Mouse (Mus musculus) neural tube, embryonic 10.5 days (tissue): ENCODE results near the gene Slamf7.
"Not testable (repeated sequence)": the region's sequence is repeated elsewhere in the genome, so short reads cannot be mapped to it uniquely, and the experiment has no call there.

Source experiments
- DNase-seq: peaks from one replicate; pipeline ENCODE4 v3.0.0-alpha.2; 2017; ENCODE audit warnings: low spot score; ENCODE audit errors: extremely low spot score

Gene Slamf7

DNA sequence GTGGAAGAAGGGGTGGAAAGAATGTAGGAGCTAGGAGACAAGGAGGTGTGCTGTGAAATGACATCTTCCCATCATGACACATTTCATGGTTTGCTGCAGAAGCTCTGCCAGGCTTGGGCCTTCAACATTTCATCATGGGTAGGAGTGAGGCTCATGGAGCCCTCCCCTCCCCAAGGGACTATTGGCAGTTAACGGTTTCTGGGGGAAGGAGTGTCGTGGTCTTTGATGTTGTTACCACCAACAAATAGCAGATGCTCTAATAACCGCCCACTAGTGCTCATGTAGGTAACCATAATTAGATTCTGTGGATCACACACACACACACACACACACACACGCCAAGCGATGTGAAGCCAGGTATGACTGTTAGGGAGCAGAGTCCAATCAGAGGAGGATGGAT, at the start of gene Slamf7:
Slamf7 (minus strand) TSS at position 302 of the 400 bp plus-strand sequence.
- DNase-seq: no peak

DNA sequence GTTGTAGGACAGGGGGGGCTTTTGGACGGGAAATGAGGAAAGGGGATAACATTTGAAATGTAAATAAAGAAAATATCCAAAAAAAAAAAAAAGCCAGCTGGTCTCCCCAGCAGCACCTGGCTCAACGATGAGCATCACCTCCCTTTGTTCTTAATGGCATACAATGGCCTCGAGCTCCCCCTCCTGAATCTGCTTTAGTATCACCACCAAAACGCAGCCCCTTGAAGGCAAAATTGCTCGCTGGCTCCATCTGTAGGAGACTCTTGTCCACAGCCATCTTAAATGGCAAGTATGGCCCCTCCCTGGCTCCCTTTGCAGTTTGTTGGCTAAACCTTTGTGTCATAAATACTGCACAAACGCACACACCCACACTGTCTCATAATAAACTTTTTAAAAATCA, 46.1 kb upstream of the Slamf7 start:
- peak; percentile 22 for DNase-seq

DNA sequence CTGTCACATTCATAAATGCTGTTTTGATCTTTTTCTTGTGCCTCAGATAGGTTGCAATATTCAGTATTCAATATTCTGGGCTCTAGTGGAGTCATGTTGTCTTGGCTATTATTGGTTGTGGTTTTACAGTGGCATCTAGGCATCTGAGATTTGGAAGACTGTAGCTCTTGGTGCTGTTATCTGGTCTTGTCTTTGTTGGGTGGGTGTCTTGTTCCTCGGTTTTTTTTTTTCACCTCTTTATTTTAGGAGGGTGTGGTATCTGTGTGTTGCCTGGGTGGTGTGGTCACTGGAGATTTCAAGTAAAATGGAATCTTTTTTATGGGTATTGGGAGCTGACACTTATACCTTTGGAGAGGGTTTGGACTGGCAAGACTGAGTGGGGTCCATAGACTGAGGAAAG, 41.1 kb upstream of the Slamf7 start:
- DNase-seq: no peak

DNA sequence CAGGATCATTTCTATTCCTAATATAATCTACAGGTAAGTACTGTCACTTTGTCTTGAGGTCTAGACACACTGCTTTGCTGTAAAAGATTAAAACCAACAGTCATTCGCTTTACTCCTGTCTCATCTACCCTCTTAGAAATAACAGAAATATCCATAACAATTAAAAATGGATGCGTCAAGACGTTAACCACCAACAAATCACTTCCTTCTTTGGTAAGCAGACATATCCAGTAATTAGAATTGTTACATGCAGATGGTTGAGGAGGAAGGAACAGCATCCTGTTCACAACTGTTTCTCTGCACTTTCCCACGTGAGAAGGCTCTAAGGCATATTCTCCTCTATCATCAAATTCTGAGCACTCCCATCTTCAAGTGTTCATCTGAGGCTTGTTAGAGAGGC, 34.5 kb upstream of the Slamf7 start:
- no peak for DNase-seq

DNA sequence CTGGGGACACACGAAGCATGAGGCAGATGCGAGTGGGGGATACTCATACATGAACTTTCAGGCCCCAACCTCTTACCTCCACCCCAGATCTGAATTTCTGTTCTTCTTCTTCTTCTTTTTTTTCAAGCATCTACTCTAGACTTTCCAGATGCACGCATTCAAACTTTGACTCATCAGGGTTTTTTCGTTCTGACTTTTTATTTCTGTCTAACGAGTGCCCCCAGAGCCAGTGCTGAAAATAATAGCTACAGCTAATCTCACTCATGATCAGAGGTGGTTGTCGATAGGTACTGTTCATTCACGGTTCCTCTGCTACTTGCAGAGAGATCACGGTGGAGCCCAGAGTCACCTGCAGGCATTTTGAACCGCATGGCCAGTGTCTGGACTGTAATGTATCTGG, 32.1 kb upstream of the Slamf7 start:
- DNase-seq: no peak

- no peak for DNase-seq
These were observed 28.9 kb upstream of the Slamf7 start, which contains the start of gene Cd48 for GRCm38 (mm10) chr1:171681531-171682299. Gene Cd48 (plus strand): TSS chr1:171682009.

DNA sequence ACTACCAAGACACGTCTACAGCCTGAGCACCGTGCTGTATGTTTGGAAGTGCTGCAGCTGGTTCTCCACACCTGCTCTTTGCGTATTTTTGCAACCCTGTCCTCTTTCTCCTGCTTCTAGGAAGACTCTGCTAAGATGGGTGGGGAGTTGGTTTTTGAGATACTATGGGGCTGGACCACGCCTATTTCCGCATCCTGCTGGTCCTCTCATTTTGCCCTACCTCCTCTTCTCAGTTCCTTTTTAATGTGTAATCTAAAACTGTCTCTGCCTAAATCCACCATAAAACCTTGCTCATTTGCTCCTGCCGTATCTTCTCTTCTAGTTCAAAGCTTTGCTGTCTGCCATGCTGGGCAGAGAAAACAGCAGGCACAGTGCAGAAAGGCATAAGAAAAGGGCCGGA, 28.2 kb upstream of the Slamf7 start:
- no peak for DNase-seq

DNA sequence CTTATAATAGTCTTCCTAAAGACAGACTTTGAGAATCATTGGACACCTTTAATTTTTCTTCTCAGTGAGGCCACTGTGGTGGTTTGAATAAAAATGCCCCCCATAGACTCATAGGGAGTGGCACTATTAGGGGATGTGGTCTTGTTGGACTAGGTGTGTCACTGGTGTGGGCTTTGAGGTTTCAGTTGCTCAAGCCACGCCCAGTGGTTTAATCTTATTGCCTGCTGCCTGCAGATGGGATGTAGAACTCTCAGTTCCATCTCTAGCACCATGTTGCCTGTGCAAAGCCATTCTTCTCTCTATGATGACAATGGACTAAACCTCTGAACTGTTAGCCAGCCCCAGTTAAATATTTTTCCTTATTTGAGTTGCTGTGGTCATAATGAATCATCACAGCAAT, 24.9 kb upstream of the Slamf7 start:
- DNase-seq: no peak

DNA sequence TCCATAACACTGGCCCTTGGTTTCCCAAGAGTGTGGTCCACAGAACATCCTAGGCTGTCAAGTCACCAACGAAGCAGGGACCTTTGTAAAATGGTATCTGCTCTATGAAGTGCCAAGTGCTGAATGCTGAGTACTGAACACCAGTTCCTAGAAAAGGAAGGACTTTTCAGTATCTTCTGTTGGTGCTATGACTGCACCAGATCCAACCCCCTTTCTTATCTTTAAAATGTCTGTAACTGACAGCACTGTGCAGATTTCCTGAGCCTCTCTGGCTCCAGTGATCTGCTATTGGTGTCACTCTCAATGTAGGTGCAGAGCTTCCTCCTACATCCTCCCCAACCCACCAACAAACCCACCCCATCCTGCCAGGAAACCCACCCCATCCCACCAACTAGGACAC, 21.6 kb upstream of the Slamf7 start:
- no peak for DNase-seq

- DNase-seq: no peak
These were observed 20.1 kb upstream of the Slamf7 start for GRCm38 (mm10) chr1:171672854-171673475.

DNA sequence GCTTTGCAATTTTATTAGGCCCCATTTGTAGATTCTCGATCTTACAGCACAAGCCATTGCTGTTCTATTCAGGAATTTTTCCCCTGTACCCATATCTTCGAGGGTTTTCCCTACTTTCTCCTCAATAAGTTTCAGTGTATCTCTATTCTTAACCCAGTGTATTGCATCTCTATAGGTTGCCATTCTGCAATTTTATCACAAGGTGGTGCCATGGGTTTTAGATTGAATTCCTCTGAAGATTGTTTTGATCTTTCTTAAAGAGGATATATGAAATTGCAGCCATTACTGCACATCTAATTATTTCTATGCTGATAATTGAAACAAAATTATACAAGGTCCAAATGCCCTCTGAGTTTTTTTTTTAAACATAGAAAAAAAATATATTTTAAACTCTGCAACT, 19.6 kb upstream of the Slamf7 start:
- not testable (repeated sequence) for DNase-seq

GRCm38 (mm10) chr1:171667160-171667559, 14.3 kb upstream of the Slamf7 start:
- DNase-seq: no peak

DNA sequence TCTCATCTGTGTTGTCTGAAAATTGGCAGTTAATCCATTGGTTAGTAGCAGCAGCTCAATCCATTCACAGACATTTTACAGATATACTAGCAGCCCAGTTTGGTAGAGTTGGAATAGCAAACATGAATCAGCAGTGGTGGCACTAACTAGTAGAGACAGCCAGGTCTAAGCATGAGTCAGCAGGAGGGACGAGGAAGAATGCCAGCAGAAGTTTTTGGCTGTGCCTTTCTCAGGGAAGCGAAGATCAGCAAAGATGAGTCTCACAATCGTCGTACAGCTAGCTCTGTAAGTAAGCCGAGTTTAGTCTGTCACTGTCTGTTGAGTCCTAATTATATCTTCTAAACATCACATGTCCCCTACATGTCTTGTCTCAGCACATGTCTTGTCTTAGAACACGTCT, 13.5 kb upstream of the Slamf7 start:
- no peak for DNase-seq

DNA sequence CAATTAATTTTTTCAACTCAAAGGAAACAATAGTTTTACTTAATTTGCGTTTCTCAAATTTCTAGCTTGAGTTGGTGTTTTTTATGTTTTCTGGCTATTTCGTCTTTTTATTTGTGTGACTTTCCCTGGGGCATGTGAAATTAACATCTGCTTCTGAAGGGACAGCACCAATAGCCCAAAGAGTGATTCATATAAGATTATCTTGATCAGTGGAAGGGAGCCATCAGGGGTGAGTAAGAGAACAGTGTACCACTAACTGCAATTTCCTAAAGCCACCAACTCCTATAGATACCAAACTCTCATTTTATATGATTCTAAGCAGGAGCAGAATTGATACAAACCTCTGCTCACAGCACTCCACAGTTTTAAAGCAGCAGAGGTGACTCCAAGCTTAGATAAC, 10.9 kb upstream of the Slamf7 start:
- DNase-seq: no peak

DNA sequence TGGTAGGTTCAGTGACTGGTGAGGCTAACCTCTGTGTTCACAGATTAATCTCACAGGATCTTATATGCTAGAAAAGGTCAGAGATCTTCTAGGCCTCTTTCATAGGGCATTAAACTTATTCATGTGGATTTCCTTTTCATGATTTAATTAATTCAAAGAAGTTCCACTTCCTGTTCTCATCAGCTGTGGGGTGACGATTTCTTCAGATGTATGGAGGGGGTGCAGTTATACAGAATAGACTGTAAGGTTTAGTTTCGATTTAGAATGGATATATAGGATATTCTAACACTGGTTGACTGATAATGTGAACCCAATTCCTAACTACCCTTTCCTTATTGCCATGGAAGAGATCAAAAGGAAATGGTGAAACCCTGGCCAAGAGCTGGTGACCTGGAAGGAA, 8.6 kb upstream of the Slamf7 start:
- DNase-seq: no peak

DNA sequence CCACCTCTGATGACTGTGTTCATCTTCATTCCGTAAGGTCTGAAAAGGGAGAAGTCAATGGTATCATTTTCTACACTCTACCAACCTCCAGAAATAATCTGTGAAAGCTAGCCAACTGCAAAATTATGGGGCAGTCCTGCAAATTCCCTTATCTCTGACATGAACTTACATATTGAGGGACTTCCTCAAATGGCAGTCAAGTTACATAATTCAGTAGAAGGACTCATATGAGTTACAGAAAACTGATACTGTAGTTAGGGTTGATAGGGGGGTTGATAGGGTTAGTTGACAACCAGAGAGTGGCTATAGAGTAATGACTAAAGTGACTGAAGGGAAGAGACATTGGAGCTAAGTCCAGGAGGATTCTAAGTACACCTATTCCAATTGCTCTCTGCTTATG, 7.6 kb upstream of the Slamf7 start:
- DNase-seq: no peak

- no peak for DNase-seq
These were observed 5.7 kb upstream of the Slamf7 start for GRCm38 (mm10) chr1:171658561-171658991.

- no peak for DNase-seq
These were observed 4.0 kb downstream of the Slamf7 start for GRCm38 (mm10) chr1:171648840-171649239.

GRCm38 (mm10) chr1:171647716-171648115, 5.1 kb downstream of the Slamf7 start:
- no peak for DNase-seq

DNA sequence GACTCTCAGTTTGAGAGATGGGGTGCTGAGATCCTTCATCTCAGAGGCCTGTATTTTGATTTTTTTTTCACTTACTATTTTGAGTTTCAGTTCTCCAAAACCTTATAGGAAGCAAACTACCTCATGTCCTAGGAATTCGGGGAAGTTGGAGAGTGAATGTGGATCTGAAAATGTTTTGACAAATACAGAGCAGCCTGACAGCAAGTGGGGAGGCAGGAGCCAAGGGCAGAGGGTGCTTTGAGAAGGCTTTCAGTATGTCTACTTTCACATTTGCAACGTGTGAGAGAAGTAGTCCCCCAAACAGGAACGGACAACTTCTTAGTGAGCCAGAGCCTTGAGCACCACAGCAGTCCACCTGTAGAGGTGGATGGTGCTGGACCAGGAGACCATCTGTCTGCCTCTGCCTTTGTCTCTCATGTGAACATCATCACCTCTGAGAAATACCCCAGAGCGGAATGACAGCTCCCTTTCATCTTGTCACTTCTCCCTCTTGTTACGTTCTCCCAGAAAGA, 6.3 kb downstream of the Slamf7 start:
- DNase-seq: no peak

- no peak for DNase-seq
These were observed 9.2 kb downstream of the Slamf7 start for GRCm38 (mm10) chr1:171643612-171644011.

GRCm38 (mm10) chr1:171640796-171641195, 12.0 kb downstream of the Slamf7 start:
- no peak for DNase-seq

GRCm38 (mm10) chr1:171638686-171639085, 14.1 kb downstream of the Slamf7 start:
- no peak for DNase-seq
